Mouse (Mus musculus) cerebellum, adult 2 months (tissue): ENCODE data around the gene Sox11. TPM values are rescaled to one million over a fixed set of nuclear protein-coding genes. Genes with fewer than 3 reads are reported as not detected.

Experiments
- DNase-seq, 2 experiments: peaks; one replicate each; pipeline ENCODE4 v3.0.0; 2021
- H3K27ac ChIP-seq: fragments of 200-500 bp; 2 replicates; pipeline ENCODE4 v1.5.1; 2012; ENCODE audit warnings: low read length, control low read depth, inconsistent platforms; ENCODE audit not compliant: insufficient read depth
- H3K27me3 ChIP-seq: fragments of 200-500 bp; 2 replicates; pipeline ENCODE4 v1.6.1; 2012; ENCODE audit warnings: inconsistent platforms, mild to moderate bottlenecking, low read length, moderate library complexity; ENCODE audit not compliant: control insufficient read depth, insufficient read depth
- H3K4me1 ChIP-seq: fragments of 200-500 bp; 2 replicates; pipeline ENCODE4 v1.6.1; 2011; ENCODE audit warnings: low read length; ENCODE audit not compliant: control insufficient read depth, insufficient read depth
- H3K4me3 ChIP-seq: fragments of 200-500 bp; replicated peaks from 2 replicates; pipeline ENCODE3; 2011; ENCODE audit warnings: mild to moderate bottlenecking, low read depth, low read length, control low read depth; ENCODE audit not compliant: insufficient read depth
- CTCF ChIP-seq: fragments of 200-500 bp; IDR thresholded peaks from 2 replicates; pipeline ENCODE4 v1.5.1; 2011; ENCODE audit warnings: low read depth, mild to moderate bottlenecking, control low read depth, low read length, moderate library complexity, borderline replicate concordance; ENCODE audit not compliant: insufficient read depth
- POLR2A ChIP-seq: fragments of 200-500 bp; IDR thresholded peaks from 2 replicates; pipeline ENCODE4 v1.6.1; 2011; ENCODE audit warnings: low read length, control low read depth, borderline replicate concordance; ENCODE audit not compliant: insufficient read depth
- WGBS: fragments of 180-500 bp; shearing (Covaris S2); methylation state at CpG from one replicate; pipeline ENCODE4 v1.1.7; 2018; 5-methylcytosine and 5-hydroxymethylcytosine counted together
- polyA plus RNA-seq: library from polyadenylated mRNA; depleted of rRNA; stranded (reverse); fragments of >200 nt; gene quantifications from 2 replicates; pipeline ENCODE4 v1.2.3, GENCODE M21; 2012

Sox11 gene
- polyA plus RNA-seq, 1 experiment, result 2.0 TPM

- DNase-seq, result no peak
- H3K27ac ChIP-seq, result no peak overlapping the region
- H3K4me3 ChIP-seq, result no peak overlapping the region
- no peak for TF ChIP-seq CTCF
- TF ChIP-seq POLR2A, result no peak
- H3K4me1 ChIP-seq, result no peaks in the 10 kb centered on the region
- WGBS, result 95% methylated on average over 3 of the region's 3 CpGs
- H3K27me3 ChIP-seq, result no peaks in the 10 kb centered on the region
Observed at GRCm38 (mm10) chr12:27333590-27333989, 8.8 kb downstream of the Sox11 start.

DNA sequence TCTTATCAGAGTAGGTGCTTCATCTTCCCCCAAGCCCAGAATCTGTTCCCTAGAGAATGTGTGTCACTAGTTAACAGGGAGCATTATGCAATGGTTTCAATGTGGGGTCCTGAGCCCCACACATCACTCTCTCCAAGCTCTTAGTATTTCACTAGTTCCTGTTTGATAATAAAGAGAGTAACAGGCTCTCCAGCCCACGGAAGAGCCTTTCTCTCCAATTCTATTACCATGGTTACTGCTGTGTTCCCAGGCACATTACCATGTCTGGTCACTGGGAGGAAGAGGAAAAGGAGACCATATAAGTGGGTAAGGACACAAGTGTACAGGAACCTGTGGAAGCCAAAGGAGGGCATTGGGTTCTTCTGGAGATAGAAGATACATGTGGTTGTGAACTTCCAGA is 19.0 kb downstream of the Sox11 start:
- no peaks in the 10 kb centered on the region for H3K27me3 ChIP-seq
- DNase-seq, result no peak
- no peak overlapping the region for H3K4me3 ChIP-seq
- 71% methylated on average over 1 of the region's 1 CpGs for WGBS
- TF ChIP-seq POLR2A (no peak), CTCF (no peak)
- H3K27ac ChIP-seq, result no peak overlapping the region
- no peaks in the 10 kb centered on the region for H3K4me1 ChIP-seq

GRCm38 (mm10) chr12:27320705-27321104 is 21.7 kb downstream of the Sox11 start:
- DNase-seq, result no peak
- Histone ChIP-seq H3K27me3 (no peaks in the 10 kb centered on the region), H3K27ac (no peak overlapping the region), H3K4me1 (no peaks in the 10 kb centered on the region), H3K4me3 (no peak overlapping the region)
- TF ChIP-seq POLR2A, result no peak
- no peak for TF ChIP-seq CTCF

- H3K27me3 ChIP-seq, result no peaks in the 10 kb centered on the region; the same call in 1 of the 2 replicates
- no peak overlapping the region for H3K27ac ChIP-seq
- DNase-seq, result no peak
- TF ChIP-seq POLR2A, result no peak
- no peak for TF ChIP-seq CTCF
- H3K4me1 ChIP-seq, result no peaks in the 10 kb centered on the region
- 20% methylated on average over 8 of the region's 8 CpGs for WGBS
- no peak overlapping the region for H3K4me3 ChIP-seq
Observed at GRCm38 (mm10) chr12:27312985-27313384, 29.4 kb downstream of the Sox11 start.

DNA sequence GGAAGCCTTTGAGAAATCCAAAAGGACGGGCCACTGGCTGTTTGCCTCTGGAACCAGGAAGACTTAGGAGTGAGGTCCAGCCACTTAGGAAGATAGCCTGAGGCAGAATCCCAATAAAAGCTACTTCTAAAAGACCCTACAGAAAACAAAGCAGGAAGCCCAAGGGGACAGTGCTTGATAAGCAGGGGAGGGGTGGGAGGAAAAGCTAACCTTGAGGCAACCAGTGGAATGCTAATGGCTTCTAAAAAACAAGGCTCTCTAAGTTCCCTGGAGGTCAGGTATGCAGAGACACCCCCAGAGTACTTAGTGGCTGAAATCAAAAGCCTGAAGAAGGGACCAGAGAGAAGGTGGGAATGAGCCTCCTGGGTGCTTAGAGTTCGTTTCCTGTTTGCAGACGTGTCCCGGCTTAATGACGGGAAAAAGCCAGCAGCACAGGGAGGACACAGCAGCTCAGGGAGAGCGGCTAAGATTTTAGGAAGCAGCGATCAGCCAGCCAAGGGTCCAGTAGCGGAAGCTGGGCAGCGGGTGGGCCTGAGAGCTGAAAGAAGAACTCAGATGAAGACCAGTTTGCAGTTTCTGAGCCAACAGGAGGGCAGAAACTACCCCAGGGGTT is 30.4 kb downstream of the Sox11 start:
- WGBS, result 28% methylated on average over 9 of the region's 9 CpGs
- H3K27ac ChIP-seq, result no peak overlapping the region
- DNase-seq, result no peak

GRCm38 (mm10) chr12:27311316-27311832 is 31.0 kb downstream of the Sox11 start:
- no peaks in the 10 kb centered on the region; the same call in 1 of the 2 replicates for H3K27me3 ChIP-seq
- TF ChIP-seq POLR2A, result no peak
- WGBS, result 60% methylated on average over 5 of the region's 5 CpGs
- no peaks in the 10 kb centered on the region for H3K4me1 ChIP-seq
- H3K4me3 ChIP-seq, result no peak overlapping the region
- H3K27ac ChIP-seq, result no peak overlapping the region
- no peak for DNase-seq

More for the DNA sequence above, 30.4 kb downstream of the Sox11 start:
- H3K27me3 ChIP-seq, result no peaks in the 10 kb centered on the region; the same call in 1 of the 2 replicates
- TF ChIP-seq POLR2A (no peak), CTCF (no peak)
- no peak overlapping the region for H3K4me3 ChIP-seq
- no peaks in the 10 kb centered on the region for H3K4me1 ChIP-seq

DNA sequence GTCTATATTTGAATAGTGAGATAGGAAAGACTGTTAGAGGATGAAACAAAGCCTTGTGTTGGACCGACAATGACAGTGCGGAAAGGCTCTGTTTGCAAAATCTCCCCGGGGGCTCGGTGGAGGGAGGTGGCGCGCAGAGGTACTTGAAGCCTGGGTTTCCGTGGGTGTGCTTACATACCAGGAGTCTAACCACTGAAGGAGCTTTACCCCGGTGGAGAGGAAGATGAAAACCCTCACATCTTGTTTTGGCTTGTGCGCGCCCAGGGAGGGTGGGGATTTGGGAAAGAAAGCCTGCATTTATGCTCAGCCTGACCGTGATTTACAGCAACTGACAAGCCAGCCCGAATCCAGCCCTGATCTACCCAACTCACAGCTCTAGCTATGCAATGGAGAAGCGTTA is 31.7 kb downstream of the Sox11 start:
- no peak overlapping the region for H3K4me3 ChIP-seq
- WGBS, result 75% methylated on average over 13 of the region's 13 CpGs
- no peaks in the 10 kb centered on the region for H3K4me1 ChIP-seq
- no peaks in the 10 kb centered on the region; the same call in 1 of the 2 replicates for H3K27me3 ChIP-seq
- TF ChIP-seq POLR2A (no peak), CTCF (no peak)
- no peak overlapping the region for H3K27ac ChIP-seq
- no peak for DNase-seq

- H3K4me1 ChIP-seq, result no peaks in the 10 kb centered on the region
- WGBS, result 77% methylated on average over 6 of the region's 6 CpGs
- no peak overlapping the region for H3K4me3 ChIP-seq
- TF ChIP-seq POLR2A, result no peak
- TF ChIP-seq CTCF, result no peak
- H3K27ac ChIP-seq, result no peak overlapping the region
- H3K27me3 ChIP-seq, result no peaks in the 10 kb centered on the region; the same call in 1 of the 2 replicates
- DNase-seq, result no peak
Observed at GRCm38 (mm10) chr12:27309969-27310368, 32.4 kb downstream of the Sox11 start.
